Mouse (Mus musculus): Measurements from ENCODE around the gene Gm11111.

Gene Gm11111

DNA sequence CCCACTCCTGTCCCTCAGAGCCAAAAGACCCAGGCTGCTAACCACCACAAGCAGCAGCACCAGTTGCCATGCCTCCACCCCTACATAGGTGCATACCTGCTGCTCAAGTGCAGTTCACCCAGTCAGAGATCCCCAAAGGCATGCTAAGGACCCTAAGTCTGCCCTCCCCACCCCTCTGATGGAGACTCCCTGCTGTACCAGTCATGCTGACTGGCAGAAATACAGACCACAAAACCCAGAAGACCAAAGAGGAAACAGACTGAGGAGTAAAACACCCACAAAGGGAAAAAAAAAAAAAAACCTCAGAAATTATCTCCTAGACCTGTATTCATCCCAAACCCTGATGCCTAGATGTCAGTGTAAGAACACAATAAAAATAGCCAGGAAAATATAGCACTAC is 33.4 kb downstream of the Gm11111 start:
- no peak for DNase-seq

Data from spleen, adult 18-20 months (tissue).